Mouse (Mus musculus): ENCODE results near the gene Opn1sw.
A peak's percentile ranks its signal among the peaks of the same experiment; 100 is the strongest.
"Not testable (repeated sequence)": the region's sequence is repeated elsewhere in the genome, so short reads cannot be mapped to it uniquely, and the experiment has no call there.

Opn1sw gene

DNA sequence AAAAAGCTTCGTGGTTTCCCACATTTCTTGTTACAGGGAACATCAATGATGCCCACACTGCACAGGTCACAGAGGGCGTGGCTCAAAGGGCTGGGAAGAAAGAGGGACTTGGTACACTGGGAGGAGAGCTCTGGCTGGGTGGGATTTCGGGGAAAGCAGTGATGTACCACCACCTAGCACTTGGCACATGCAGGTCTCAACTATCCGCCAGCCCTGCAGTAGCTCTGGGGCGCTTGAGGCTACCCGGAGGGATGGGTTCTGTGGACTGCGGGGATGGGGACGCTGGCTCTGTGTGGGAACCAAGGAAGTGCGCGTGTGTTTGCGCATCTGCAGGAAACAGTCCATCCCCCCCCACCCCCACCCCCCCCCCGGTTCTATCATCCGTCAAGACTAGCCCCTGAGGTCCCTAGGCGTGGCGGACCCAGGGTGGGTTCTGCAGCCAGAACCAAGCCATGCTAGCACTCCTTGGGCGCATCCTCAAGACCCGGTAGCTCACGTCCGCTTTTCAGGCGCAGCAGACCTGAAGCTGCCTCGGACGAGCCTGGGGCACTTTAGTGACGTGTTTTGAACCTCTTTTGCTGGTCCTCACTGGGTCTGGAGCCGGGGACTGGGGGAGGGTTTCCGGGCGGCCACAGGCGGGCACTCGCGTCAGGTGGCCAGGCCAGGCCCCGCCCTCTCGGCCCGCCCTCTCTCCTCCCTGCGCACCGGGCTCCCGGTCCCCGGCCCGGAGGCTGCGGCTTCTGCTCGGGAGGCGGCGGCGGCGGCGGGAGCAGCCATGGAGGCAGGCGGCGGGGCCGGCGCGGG, 7.8 kb upstream of the Opn1sw start, which contains the start of gene Ccdc136:
TSS of gene Ccdc136 (plus strand) at position 400 of the 804 bp plus-strand sequence.
- peak; percentile 25 to 48 for DNase-seq

DNA sequence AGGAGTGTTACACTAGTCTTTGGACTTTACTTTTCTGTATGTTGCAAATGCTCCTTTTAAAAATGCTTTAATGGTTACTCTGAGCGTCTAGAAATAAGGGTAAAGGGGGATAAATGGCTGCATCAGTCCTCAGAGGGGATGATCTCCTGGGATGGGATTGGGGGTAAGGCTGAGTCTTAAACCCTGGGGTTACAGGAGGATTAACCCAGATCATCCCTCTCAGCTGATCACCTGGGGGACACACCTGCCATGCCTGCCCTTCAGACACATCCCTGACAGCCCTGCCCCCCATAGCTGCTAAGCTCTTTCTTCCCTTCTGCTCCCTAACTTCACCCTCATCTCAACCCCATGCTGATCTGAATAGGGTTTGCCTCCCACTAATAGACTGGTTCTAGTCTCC, 6.0 kb upstream of the Opn1sw start:
- no peak for DNase-seq

DNA sequence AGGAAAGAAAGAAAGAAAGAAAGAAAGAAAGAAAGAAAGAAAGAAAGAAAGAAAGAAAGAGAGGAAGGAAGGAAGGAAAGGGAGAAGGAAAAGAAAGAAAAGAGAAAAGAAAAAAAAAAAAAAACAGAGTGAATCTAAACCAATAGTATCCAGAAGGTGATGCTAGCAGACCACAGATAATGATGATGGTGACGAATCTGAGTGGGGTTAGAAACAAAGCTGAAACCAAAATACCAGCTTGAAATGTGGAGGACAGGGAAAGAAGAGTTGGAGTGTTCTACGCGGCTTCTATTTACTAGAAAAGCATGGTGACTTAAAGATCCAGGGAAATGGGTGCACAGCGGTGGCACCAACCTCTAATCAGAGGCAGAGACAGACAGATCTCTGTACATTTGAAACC, 3.5 kb upstream of the Opn1sw start:
- DNase-seq = no peak

DNA sequence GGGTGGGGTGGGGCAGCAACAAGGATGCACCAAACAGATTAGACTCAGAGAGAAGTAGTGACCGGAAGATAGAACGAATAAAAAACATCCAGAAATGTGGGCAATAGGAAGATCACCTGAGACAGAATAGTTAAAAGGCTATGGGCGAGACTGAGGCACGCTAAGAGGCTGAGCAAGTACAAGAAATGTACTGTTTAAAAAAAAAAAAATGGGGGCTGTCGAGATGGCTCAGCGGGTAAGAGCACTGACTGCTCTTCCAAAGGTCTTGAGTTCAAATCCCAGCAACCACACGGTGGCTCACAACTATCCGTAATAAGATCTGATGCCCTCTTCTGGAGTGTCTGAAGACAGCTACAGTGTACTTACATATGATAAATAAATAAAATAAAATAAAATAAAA, 3.0 kb upstream of the Opn1sw start:
- DNase-seq = not testable (repeated sequence)

DNA sequence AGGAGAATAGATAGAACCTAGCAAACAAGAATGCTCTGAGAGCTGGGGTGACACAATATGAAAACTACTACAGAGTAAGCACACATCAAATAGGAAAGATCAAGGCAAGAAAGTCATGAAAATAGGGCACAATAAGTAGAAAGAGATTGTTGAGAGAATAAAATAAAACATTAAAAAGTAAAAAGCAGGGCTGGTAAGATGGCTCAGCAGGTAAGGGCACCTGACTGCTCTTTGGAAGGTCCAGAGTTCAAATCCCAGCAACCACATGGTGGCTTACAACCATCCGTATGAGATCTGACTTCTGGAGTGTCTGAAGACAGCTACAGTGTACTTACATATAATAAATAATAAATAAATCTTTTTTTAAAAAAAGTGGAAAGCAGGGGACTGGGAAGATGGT, 2.2 kb upstream of the Opn1sw start:
- DNase-seq = not testable (repeated sequence)

DNA sequence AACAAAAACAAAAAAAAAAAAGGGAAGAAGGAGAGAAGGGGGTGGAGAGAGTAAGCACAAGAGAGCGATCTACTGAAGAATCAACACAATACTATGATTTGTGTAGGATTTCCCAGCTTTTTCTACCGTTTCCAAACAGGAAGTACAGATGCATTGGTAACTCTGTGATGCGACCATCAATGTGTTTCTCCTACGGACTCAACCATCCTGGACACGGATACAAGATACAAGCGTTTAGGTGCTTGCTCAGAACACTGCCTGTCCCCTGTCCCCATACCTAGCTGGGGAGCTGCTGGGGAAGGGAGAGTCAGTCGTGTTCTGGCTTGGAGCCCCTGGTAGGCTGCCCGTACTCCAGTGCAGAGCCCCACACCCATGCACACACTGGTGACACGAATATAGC, 1.2 kb upstream of the Opn1sw start:
- no peak for DNase-seq

DNA sequence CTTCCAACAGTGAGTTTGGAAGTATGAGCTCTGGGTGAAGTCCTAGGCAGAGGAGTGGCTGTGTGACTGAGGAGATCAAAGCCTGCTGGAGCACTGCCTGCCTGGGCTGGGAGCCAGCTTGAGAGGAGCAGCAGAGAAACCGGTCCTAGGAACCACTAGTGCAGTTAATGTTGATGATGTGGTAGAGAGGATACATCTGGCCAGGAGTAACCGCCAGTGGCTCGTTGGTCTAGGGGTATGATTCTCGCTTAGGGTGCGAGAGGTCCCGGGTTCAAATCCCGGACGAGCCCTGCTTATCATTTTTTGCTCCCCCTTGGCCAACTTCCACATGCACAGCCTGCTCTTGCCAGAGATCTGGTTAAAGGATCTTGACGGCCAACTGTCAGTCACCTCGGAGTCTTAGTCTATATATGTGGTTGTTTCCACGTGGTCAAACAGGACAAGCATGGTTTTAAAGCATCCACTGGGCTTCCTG, 375 bp upstream of the Opn1sw start:
- no peak for DNase-seq

DNA sequence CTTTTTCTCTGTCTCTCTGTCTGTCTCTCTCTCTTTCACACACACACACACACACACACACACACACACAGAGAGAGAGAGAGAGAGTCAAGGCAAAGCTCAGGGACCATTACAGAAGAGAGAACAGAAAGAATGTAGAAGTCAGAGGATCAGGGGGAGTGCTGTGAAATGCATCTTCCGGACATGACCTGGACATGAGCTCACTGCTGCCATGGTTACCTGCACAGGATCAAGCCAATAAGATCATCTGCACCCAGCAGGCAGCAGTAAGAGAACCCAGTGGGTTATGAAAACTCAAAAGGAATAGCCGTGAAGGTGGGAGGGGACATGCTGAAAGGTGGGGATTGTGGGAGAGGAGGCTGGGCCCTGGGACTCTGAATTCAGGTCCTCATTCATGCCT, 5.8 kb downstream of the Opn1sw start:
- DNase-seq = no peak

DNA sequence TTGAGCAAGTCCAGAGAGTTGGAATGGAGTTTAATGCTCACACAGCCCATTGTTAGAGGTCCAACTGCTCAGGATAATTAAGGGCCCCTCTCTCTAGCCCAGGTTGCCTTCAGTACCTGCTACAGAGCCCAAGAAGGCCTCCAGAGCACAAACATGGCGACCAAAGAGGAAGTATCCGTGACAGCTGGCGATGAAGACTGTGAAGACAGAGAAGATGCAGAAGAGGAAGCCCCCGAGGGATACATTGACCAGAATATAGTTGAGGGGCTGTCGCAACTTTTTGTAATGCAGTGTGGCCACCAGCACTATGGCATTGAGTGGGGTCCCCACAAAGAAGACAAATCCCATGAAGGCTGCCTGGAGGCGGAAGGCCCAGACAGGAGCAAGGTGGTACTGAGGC, 8.3 kb downstream of the Opn1sw start:
- DNase-seq = no peak

DNA sequence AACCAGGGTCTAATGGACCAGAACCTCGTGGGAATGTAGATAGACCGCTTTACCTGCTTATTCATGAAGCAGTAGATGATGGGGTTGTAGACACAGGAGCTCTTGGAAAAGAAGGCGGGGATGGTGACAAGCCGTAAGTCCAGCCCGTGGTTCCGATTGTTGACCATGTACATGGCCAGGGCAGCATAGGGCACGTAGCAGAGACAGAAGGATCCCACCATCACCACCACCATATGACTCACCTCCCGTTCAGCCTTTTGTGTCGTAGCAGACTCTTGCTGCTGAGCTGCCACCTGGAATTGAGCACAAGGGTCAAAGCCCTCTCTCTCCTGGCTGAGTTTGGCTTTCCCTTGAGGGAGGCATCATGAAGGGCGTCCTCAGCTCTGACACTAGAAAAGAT, 9.6 kb downstream of the Opn1sw start:
- DNase-seq = no peak

DNA sequence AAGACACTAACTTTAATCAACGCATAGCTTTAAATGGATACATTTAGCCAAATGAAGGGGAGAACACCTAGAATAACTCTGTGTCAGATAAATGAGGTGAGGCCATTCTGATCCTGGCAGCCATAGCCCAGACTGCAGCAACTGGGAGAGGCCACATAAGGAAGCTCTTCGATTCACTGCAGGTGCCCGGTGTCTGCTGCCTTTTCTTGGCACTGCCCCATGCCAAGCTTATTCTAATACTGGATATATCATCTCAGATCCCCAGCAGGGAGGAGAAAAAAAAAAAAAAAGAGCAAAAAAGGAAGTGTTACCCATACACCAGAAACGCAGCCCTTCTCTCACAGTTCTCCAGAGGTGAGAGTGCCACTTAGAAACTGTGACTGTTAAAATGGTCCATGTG, 10.9 kb downstream of the Opn1sw start:
- DNase-seq = no peak

DNA sequence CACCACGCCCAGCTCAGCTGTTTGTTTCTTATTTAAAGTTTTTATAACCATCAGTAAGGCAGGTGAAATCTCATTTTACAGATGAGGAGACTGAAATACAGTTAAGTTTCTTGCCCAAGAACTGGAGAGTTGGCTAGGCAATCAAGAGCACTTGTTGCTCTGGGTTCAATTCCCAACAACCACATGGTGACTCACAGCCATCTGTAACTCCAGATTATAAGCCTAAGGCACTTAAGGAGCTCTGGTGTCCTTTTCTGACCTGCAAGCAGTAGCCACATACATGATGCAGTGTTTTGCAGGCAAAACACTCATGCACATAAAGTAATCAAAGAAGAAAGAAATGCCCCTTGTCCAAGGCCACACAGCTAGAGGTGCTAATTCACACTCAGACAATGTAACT, 23.0 kb downstream of the Opn1sw start:
- no peak for DNase-seq

DNA sequence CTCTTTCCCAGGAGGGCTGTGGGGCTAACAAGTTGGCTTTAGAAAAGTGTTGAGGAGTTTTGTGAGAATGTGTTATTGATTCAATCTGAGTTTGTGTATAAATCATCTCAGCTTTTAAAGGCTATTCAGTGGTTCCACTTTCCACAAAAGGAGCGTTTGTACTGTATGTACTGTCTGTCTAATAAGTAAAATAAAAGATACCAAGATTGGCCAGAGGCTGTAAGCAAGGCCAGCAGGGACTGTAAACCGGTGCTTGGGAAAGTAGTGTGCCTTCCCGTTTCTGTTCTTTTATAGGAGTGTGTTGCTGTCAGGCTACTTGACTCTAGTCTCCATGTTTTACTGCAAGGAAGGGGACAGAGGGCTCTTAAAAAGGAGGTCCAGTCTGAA, 25.1 kb downstream of the Opn1sw start:
- DNase-seq = no peak

DNA sequence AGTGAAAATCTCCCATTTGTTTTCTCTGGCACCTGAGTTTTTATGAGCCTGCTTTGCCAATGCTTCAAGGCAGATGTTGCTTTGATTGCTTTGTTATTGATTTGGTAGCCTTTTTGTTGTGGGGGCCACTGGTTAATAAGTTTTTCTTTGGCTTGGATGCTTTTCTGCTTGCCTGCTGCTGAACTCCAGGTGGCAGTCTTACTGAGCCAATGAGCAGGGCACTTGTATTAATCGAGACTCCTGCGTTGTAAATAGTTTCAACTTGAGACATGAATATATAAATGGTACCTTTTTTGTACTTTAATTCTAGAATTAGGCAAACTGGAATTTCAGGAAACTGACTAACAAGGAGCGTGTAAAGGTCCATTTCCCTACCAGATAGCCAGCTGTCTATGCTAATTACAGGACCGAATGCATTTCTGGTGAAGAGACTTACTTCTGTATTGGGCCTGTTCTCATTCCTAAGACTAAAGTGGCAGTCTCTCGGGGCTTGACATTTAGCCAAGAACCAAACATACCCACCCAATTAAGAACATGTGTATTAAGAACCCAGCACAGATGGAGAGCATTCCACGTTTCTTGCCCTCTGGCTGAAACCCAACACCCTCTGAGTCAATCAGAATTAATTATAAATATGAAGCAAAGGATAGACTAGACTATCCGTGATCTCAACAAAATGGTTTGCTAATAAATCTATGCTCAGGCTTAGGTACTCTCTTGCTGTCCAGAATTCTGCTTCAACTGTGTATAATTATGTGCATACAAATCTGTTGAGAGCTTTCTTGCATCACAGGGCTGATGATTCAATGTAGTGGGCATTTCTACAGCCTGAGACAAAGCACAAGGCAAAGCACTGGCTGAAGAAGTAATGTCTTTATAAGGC, 25.8 kb downstream of the Opn1sw start:
- no peak for DNase-seq

DNA sequence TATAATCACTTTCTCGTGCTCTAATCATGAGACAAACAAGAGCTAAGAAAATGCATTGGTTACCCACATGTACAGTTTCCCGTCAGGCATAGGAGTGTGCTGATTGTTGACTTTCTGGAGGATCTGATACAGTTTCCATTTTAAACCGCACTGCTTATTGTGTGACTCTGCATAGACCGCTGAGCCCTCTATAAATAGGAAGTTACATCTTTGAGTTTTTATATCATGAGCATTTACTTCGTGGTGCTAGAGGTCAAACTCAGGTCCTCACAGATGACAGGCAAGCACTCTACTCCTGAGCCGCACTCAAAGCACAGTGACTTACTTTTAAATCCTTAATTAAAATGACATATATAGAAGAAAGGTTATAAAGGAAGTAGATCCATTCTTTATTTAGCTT, 28.1 kb downstream of the Opn1sw start:
- DNase-seq = no peak

DNA sequence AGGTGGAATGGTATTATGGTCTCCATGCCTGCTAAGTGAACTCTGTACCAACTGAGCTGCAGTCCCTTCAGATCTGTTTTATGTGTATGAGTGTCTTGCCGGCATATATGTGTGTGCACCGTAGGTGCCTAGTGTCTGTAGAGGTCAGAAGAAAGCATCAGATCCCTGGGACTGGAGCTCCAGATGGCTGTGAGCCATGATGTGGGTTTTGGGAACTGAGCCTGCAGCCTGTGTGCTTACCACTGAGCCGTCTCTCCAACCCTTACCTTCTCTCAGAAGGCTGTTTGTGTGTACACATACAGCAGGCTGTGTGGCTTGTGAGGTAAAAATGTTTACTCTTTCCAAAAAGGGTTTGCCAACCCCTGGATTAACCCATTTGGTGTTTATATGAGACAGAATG, 28.9 kb downstream of the Opn1sw start:
- DNase-seq = no peak

DNA sequence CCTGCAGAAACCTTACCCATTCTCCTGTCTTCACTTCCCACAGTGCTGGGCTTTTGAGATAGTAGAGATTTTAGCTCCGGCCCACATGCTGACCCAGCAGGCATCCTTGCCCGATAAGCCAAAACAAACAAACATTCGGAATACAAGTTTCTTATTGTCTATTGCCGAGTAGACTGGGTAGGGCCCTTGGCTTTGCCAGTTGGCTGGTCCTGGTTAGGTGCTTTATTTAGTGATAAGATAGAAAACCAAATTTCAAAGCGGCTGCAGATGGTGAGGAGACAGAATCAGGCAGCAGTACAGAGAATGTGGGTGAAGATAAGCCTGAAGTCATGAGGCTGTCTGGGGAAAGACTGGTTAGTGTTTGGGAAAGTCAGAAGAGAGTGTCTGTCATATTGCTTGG, 35.5 kb downstream of the Opn1sw start:
- no peak for DNase-seq

DNA sequence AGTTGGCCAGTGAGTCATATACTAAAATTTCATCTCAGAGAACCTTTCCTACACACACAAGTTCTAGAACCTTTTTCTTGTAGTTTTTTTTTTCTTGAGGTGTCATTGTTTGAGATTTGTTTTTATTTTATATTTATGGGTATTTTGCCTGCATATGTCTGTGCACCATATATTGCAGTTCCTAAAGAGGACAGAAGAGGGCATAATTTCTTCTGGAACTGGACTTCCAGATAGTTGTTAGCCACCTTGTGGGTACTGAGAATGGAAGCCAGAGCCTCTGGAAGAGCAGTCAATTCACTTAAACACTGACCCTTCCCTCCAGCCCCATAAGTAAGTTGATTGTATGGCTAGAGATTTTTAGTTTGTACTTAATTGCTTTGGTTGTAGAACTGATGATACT, 36.7 kb downstream of the Opn1sw start:
- DNase-seq = no peak

DNA sequence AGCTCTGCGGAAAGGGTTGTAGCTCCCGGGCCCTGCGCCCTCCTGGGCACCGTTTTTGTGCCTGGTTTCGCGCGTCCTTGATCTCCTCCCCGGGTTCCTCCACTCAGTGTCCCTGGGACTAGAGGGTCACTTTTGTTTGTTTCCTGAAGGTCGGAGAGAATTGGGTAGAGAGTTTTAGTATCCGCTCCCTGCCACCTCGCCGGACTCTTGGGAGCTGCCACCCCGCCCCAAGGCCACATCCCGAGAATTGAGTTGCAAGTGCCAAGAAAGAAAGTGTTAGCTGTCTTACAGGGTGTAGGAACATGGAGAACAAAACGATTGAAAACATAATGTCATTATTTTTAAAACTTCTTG, 39.9 kb downstream of the Opn1sw start:
- DNase-seq = no peak

DNA sequence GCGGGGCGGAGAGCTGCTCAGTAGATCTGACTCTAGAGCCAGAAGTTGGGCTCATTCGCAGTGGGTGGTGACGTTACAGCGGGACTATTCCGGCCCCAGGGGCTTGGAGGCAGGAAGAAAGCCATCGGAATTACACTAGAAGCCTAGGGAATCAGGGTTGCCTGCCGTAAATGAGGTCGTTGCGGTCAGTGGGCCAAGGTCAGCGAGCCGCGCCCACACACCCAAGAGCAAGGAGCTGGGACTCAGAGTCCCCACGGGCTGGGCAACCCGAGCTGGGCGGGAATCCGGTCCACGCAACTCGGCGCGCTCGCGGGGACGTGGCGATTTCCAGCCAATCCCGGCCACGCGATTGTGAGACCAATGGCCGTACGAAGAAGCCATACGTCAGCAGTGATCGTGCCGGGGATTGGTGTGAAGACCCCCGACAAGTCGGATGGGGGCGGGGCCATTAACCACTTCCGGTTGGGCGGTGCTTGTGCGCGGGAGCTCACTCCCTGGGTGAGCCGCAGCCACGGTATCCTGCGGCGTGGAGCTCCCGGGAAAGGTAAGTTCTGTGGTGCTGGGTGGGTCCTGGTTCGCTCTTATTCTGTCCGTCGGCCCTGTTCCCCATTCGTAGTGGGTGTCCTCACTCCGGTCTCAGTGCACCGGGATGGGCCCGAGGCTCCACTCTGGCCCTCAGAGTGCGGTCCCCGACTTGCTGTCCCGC, 40.5 kb downstream of the Opn1sw start, which contains the start of gene Calu:
TSS of gene Calu (plus strand) at position 405 of the 706 bp plus-strand sequence.
- DNase-seq = peak; percentile 97 to 100

DNA sequence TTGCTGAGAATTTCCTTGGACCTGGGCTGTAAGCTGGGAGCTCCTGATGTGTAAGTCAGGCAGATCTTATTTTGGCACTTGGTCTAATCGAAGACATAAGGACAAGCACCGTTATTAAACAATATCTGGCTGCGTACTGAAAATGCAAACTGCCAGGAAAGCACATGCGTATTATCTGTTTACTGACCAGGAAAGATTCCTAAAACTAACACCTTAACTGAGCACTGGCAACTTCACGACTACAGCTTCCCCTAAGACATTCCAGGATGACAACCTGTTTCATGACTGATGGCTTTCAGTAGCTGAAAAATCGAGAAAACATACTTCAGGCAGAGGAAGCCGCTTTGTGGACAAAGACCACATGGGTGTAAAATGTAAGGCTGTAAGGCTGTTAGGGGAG, 41.1 kb downstream of the Opn1sw start:
- no peak for DNase-seq

DNA sequence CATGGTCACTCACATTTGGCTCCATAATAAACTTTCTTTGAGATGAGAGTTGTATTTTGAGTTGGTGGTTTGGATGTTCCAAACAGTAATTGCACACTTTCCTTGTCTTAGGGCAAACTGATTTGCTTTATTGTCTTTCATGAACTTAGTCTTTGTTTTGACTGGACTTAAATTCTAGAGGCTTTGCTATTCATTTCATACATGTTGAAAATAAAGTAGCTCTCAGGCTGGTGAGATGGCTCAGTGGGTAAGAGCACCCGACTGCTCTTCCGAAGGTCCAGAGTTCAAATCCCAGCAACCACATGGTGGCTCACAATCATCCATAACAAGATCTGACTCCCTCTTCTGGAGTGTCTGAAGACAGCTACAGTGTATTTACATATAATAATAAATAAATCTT, 41.8 kb downstream of the Opn1sw start:
- not testable (repeated sequence) for DNase-seq

DNA sequence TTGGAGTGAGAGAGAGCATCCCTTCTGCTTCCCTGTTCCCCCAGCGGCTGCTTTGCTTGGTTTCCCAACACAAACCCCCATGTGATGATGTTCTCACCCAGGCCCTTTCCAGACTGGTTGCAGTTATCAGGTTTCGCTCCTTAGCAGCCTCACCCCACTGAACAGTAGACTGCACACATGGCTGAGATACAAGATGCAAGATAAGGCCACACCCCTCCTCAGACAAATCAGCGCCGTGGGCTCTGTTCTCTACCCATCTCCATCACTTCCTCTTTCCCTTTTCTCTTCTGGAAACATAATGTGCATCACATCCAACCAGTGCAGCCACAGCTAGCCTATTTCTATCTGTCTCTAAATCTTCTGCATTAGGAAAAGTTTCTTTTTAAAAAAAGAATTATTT, 58.8 kb downstream of the Opn1sw start:
- DNase-seq = no peak
